Mouse (Mus musculus) spleen, adult 2 months (tissue): ENCODE results near the gene Phb2. TPM values are rescaled to one million over a fixed set of nuclear protein-coding genes. Genes with fewer than 3 reads are reported as not detected.
"Not testable (repeated sequence)": the region's sequence is repeated elsewhere in the genome, so short reads cannot be mapped to it uniquely, and the experiment has no call there.

Source experiments
- DNase-seq, 2 experiments: peaks; one replicate each; pipeline versions ENCODE4 v3.0.0 to v3.0.0-alpha.2; 2012 to 2021; ENCODE audit warnings: low spot score in 2 of 2, low read depth in 1 of 2
- H3K27ac ChIP-seq: fragments of 200-500 bp; 2 replicates; pipeline ENCODE4 v1.5.1; 2012; ENCODE audit warnings: low read length, inconsistent platforms; ENCODE audit not compliant: insufficient read depth
- H3K27me3 ChIP-seq: fragments of 200-500 bp; 2 replicates; pipeline ENCODE4 v1.6.1; 2012; ENCODE audit warnings: mild to moderate bottlenecking, moderate library complexity, low read length, inconsistent platforms; ENCODE audit not compliant: control insufficient read depth, insufficient read depth
- H3K36me3 ChIP-seq: fragments of 200-500 bp; 2 replicates; pipeline ENCODE4 v1.6.1; 2012; ENCODE audit warnings: mild to moderate bottlenecking, low read length, inconsistent platforms; ENCODE audit not compliant: control insufficient read depth, insufficient read depth
- H3K4me1 ChIP-seq: fragments of 200-500 bp; 2 replicates; pipeline ENCODE4 v1.6.1; 2011; ENCODE audit warnings: inconsistent platforms; ENCODE audit not compliant: control insufficient read depth, insufficient read depth, insufficient read length
- H3K4me3 ChIP-seq: fragments of 200-500 bp; 2 replicates; pipeline ENCODE4 v1.5.1; 2011; ENCODE audit warnings: mild to moderate bottlenecking, inconsistent platforms; ENCODE audit not compliant: insufficient read depth, insufficient read length; ENCODE audit errors: extremely low read depth
- CTCF ChIP-seq: fragments of 200-500 bp; IDR thresholded peaks from 2 replicates; pipeline ENCODE4 v1.5.1; 2011; ENCODE audit warnings: mild to moderate bottlenecking, inconsistent platforms; ENCODE audit not compliant: insufficient read depth, insufficient read length, insufficient replicate concordance; ENCODE audit errors: extremely low read depth
- POLR2A ChIP-seq: fragments of 200-500 bp; IDR thresholded peaks from 2 replicates; pipeline ENCODE4 v1.6.1; 2011; ENCODE audit warnings: low read depth, low read length, inconsistent platforms
- WGBS: fragments of 180-500 bp; shearing (Covaris S2); methylation state at CpG from one replicate; pipeline ENCODE4 v1.1.7; 2018; 5-methylcytosine and 5-hydroxymethylcytosine counted together
- polyA plus RNA-seq: library from polyadenylated mRNA; depleted of rRNA; stranded (reverse); fragments of >200 nt; gene quantifications from 2 replicates; pipeline ENCODE4 v1.2.3, GENCODE M21; 2012

Gene Phb2
- polyA plus RNA-seq, 1 experiment, result 103 TPM

GRCm38 (mm10) chr6:124683591-124684417 is 28.3 kb upstream of the Phb2 start:
- no peak for TF ChIP-seq POLR2A
- TF ChIP-seq CTCF, result no peak
- WGBS, result 58% methylated on average over 14 of the region's 14 CpGs
- peaks cover 1% of the 10 kb centered on the region; the same call in 1 of the 2 replicates for H3K36me3 ChIP-seq
- H3K27ac ChIP-seq, result no peak overlapping the region
- no peaks in the 10 kb centered on the region for H3K27me3 ChIP-seq
- no peak overlapping the region for H3K4me3 ChIP-seq
- H3K4me1 ChIP-seq, result peaks cover 13% of the 10 kb centered on the region
- DNase-seq, result no peak

GRCm38 (mm10) chr6:124685606-124686386 is 26.3 kb upstream of the Phb2 start:
- WGBS, result 78% methylated on average over 12 of the region's 12 CpGs
- no peaks in the 10 kb centered on the region for H3K36me3 ChIP-seq
- no peak overlapping the region for H3K27ac ChIP-seq
- DNase-seq, result no peak
- H3K27me3 ChIP-seq, result no peaks in the 10 kb centered on the region
- TF ChIP-seq CTCF, result no peak
- TF ChIP-seq POLR2A, result no peak
- no peak overlapping the region for H3K4me3 ChIP-seq
- H3K4me1 ChIP-seq, result peaks cover 13% of the 10 kb centered on the region

GRCm38 (mm10) chr6:124686644-124687043 is 25.5 kb upstream of the Phb2 start:
- DNase-seq, H3K27ac ChIP-seq, H3K36me3 ChIP-seq, H3K4me3 ChIP-seq, H3K27me3 ChIP-seq: not testable (repeated sequence)
- peaks cover 13% of the 10 kb centered on the region for H3K4me1 ChIP-seq
- 86% methylated on average over 1 of the region's 1 CpGs for WGBS

GRCm38 (mm10) chr6:124688151-124688758 is 23.9 kb upstream of the Phb2 start:
- Histone ChIP-seq H3K27me3 (no peaks in the 10 kb centered on the region), H3K27ac (peak overlapping the region; percentile 77), H3K36me3 (no peaks in the 10 kb centered on the region), H3K4me1 (peaks cover 13% of the 10 kb centered on the region), H3K4me3 (no peak overlapping the region)
- 45% methylated on average over 8 of the region's 8 CpGs for WGBS
- DNase-seq, result no peak
- TF ChIP-seq CTCF, result no peak
- TF ChIP-seq POLR2A, result no peak

- no peak overlapping the region for H3K27ac ChIP-seq
- TF ChIP-seq POLR2A, result no peak
- TF ChIP-seq CTCF, result no peak
- no peak for DNase-seq
- no peak overlapping the region for H3K4me3 ChIP-seq
- H3K27me3 ChIP-seq, result no peaks in the 10 kb centered on the region
- peaks cover 13% of the 10 kb centered on the region for H3K4me1 ChIP-seq
- H3K36me3 ChIP-seq, result no peaks in the 10 kb centered on the region
- 94% methylated on average over 3 of the region's 3 CpGs for WGBS
These were observed 23.1 kb upstream of the Phb2 start for GRCm38 (mm10) chr6:124689011-124689410.

GRCm38 (mm10) chr6:124690517-124690916 is 21.6 kb upstream of the Phb2 start:
- H3K27ac ChIP-seq, result no peak overlapping the region
- H3K36me3 ChIP-seq, result no peaks in the 10 kb centered on the region
- DNase-seq, result no peak

More at GRCm38 (mm10) chr6:124690517-124690916, 21.6 kb upstream of the Phb2 start:
- 97% methylated on average over 3 of the region's 3 CpGs for WGBS
- TF ChIP-seq CTCF (no peak), POLR2A (no peak)
- Histone ChIP-seq H3K27me3 (no peaks in the 10 kb centered on the region), H3K4me3 (no peak overlapping the region), H3K4me1 (peaks cover 11% of the 10 kb centered on the region; the same call in 1 of the 2 replicates)
